Mouse (Mus musculus) forebrain, embryonic 16.5 days (tissue): ENCODE measurements around the gene Ttc33. TPM values are rescaled to one million over a fixed set of nuclear protein-coding genes. Genes with fewer than 3 reads are reported as not detected.

Experiments
- ATAC-seq: fragments of 200-750 bp; cut with Nextera tagmentation; 2 replicates; pipeline ENCODE4 v1.8.0; 2017; ENCODE audit warnings: mild to moderate bottlenecking, moderate library complexity
- H3K27ac ChIP-seq: fragments of 300-500 bp; sonication (generic); 2 replicates; pipeline ENCODE4 v1.5.1; 2014; ENCODE audit warnings: low read length, control low read depth
- H3K27me3 ChIP-seq: fragments of 300-500 bp; sonication (generic); replicated peaks from 2 replicates; pipeline ENCODE4 v1.6.1; 2014; ENCODE audit warnings: low read length; ENCODE audit not compliant: control insufficient read depth, insufficient read depth
- H3K36me3 ChIP-seq: fragments of 300-500 bp; sonication (generic); 2 replicates; pipeline ENCODE4 v1.6.1; 2014; ENCODE audit not compliant: control insufficient read depth, insufficient read depth
- H3K4me1 ChIP-seq: fragments of 300-500 bp; sonication (generic); replicated peaks from 2 replicates; pipeline ENCODE4 v1.6.1; 2014; ENCODE audit warnings: low read length; ENCODE audit not compliant: control insufficient read depth, insufficient read depth
- H3K4me2 ChIP-seq: fragments of 300-500 bp; sonication (generic); 2 replicates; pipeline ENCODE4 v1.6.1; 2014; ENCODE audit warnings: mild to moderate bottlenecking, low read length, control low read depth
- H3K4me3 ChIP-seq: fragments of 300-500 bp; sonication (generic); replicated peaks from 2 replicates; pipeline ENCODE4 v1.5.1; 2014; ENCODE audit warnings: mild to moderate bottlenecking, low read length, control low read depth
- H3K9ac ChIP-seq: fragments of 300-500 bp; sonication (generic); replicated peaks from 2 replicates; pipeline ENCODE4 v1.6.1; 2014; ENCODE audit warnings: low read depth, low read length, control low read depth
- H3K9me3 ChIP-seq: fragments of 300-500 bp; sonication (generic); 2 replicates; pipeline ENCODE4 v1.6.1; 2016; ENCODE audit warnings: low read length; ENCODE audit not compliant: control insufficient read depth
- WGBS: fragments of 180-500 bp; shearing (Covaris S2); extraction: QIAGEN DNeasy Blood & Tissue Kit; methylation state at CpG from one replicate; pipeline ENCODE4 v1.1.7; 2014; 5-methylcytosine and 5-hydroxymethylcytosine counted together
- polyA plus RNA-seq: library from polyadenylated mRNA; unstranded; fragments of >200 nt; fragmentation: Nextera tagmentation; extraction: Ambion mirVana; gene quantifications from 2 replicates; pipeline ENCODE4 v1.2.1, GENCODE M21; 2015

The Ttc33 gene
- polyA plus RNA-seq, 1 experiment from 2014 or later, result 64.6 TPM

DNA sequence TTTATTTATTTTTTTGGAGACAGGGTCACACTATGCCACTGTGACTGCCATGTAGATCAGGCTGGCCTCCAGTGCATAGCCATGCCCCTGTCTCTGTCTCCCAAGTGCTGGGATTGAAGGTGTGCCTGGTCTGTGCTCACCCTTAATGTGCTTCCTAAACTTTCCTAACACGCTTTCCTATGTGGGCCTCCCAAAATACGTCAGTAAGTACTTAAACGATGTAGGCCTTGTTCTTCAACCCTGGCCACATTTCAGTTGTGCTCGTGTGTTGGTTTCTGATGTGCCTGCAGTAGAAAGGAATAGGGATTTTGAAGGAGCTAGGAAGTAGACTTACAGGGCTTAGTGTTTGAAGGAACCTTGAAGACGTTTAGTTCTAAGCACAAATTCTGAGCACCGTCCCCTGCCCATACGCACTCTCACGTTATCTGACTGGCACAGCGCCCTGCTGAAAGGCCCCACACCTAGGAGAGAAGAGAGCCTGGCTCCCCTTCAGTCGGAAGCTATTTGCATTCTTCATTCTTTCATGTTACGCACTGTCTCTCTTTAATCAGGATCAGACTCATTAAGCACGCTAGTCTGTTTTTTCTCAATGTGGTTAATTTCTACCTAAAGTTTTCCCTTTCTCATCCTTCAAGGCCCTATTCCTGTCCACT, 20.1 kb upstream of the Ttc33 start:
- ATAC-seq, result no peak
- Histone ChIP-seq H3K4me2 (no peak overlapping the region), H3K9ac (no peak overlapping the region), H3K27me3 (no peaks in the 10 kb centered on the region), H3K4me3 (no peak overlapping the region), H3K4me1 (no peaks in the 10 kb centered on the region), H3K27ac (no peak overlapping the region), H3K9me3 (no peaks in the 10 kb centered on the region), H3K36me3 (peaks cover 8% of the 10 kb centered on the region)
- 63% methylated on average over 12 of the region's 12 CpGs for WGBS

DNA sequence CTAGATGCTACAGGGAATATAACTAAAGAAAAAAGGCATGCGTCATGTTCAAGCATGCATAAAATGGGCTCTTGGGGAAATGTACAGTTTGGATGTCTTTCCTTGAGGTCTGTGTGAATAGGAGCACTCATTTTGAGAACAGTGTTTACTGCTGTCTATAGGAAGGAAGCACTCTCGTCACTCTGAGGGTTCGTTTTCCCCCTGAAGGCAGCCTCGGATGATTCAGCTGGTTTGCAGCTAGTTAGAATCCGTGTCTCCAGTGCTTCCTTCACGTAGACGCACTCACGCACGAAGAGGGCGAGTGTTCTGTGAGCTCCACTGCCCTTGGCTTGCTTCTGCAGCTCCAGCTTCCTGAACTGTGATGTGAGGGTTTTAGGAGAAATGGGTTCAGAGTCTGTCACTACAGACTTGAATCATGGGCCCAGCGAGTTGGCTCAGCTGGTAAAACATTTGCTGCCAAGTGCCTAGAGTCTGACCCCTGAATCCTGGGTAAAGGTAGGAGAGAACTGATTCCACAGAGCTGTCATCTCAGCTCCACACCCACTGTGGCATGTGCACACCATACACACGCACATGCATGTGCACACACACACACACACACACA, 12.0 kb upstream of the Ttc33 start:
- H3K36me3 ChIP-seq, result peaks cover 18% of the 10 kb centered on the region
- no peak overlapping the region for H3K4me2 ChIP-seq
- no peak overlapping the region for H3K4me3 ChIP-seq
- H3K9me3 ChIP-seq, result no peaks in the 10 kb centered on the region
- H3K27ac ChIP-seq, result no peak overlapping the region
- H3K4me1 ChIP-seq, result no peaks in the 10 kb centered on the region
- H3K9ac ChIP-seq, result no peak overlapping the region
- WGBS, result 88% methylated on average over 12 of the region's 12 CpGs
- ATAC-seq, result no peak
- H3K27me3 ChIP-seq, result no peaks in the 10 kb centered on the region

GRCm38 (mm10) chr15:5184668-5185330, 526 bp upstream of the Ttc33 start:
- H3K27me3 ChIP-seq, result no peaks in the 10 kb centered on the region
- WGBS, result 45% methylated on average over 10 of the region's 11 CpGs
- H3K4me2 ChIP-seq, result peak overlapping the region; percentile 85
- H3K4me3 ChIP-seq, result peak overlapping the region; percentile 98
- H3K27ac ChIP-seq, result peak overlapping the region; percentile 83
- no peaks in the 10 kb centered on the region for H3K9me3 ChIP-seq
- H3K9ac ChIP-seq, result peak overlapping the region; percentile 87
- ATAC-seq, result peak; percentile 49
- no peaks in the 10 kb centered on the region for H3K36me3 ChIP-seq
- H3K4me1 ChIP-seq, result peaks cover 20% of the 10 kb centered on the region

DNA sequence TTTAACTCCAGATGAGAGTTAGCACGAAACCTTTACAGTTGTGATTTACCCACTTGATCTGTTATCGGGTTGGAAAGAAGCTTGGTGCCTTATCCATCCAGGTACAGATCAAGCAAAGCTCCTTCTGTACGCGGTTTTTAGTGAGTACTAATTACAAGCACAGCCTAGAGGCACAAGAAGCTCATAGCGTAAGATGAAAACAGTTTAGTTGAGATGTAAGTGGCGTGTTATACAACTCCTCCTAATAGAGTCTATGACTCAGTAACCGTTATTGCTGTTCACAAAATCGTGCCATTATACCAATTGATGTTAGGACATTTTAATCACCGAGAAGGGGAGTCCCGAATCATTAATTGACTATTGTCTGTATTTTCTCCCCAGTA, 959 bp downstream of the Ttc33 start:
- peak overlapping the region; percentile 87 for H3K9ac ChIP-seq
- peak overlapping the region; percentile 98 for H3K4me3 ChIP-seq
- ATAC-seq, result 0 out of 2 replicates have a peak, but pooled peaks have one; percentile 4
- H3K4me2 ChIP-seq, result peak overlapping the region; percentile 85
- no peaks in the 10 kb centered on the region for H3K9me3 ChIP-seq
- no peaks in the 10 kb centered on the region for H3K27me3 ChIP-seq
- H3K4me1 ChIP-seq, result peaks cover 20% of the 10 kb centered on the region
- H3K36me3 ChIP-seq, result no peaks in the 10 kb centered on the region
- 26% methylated on average over 10 of the region's 10 CpGs for WGBS
- H3K27ac ChIP-seq, result no peak overlapping the region; the same call in 1 of the 2 replicates

GRCm38 (mm10) chr15:5187116-5187515, 1.8 kb downstream of the Ttc33 start:
- no peaks in the 10 kb centered on the region for H3K27me3 ChIP-seq
- H3K4me3 ChIP-seq, result no peak overlapping the region
- H3K36me3 ChIP-seq, result no peaks in the 10 kb centered on the region
- H3K4me1 ChIP-seq, result peaks cover 20% of the 10 kb centered on the region
- no peak overlapping the region for H3K9ac ChIP-seq
- no peaks in the 10 kb centered on the region for H3K9me3 ChIP-seq
- ATAC-seq, result no peak
- WGBS, result 50% methylated on average over 3 of the region's 4 CpGs
- H3K4me2 ChIP-seq, result no peak overlapping the region
- H3K27ac ChIP-seq, result no peak overlapping the region

GRCm38 (mm10) chr15:5188029-5188428, 2.7 kb downstream of the Ttc33 start:
- H3K4me3 ChIP-seq, result no peak overlapping the region
- 100% methylated on average over 1 of the region's 1 CpGs for WGBS

DNA sequence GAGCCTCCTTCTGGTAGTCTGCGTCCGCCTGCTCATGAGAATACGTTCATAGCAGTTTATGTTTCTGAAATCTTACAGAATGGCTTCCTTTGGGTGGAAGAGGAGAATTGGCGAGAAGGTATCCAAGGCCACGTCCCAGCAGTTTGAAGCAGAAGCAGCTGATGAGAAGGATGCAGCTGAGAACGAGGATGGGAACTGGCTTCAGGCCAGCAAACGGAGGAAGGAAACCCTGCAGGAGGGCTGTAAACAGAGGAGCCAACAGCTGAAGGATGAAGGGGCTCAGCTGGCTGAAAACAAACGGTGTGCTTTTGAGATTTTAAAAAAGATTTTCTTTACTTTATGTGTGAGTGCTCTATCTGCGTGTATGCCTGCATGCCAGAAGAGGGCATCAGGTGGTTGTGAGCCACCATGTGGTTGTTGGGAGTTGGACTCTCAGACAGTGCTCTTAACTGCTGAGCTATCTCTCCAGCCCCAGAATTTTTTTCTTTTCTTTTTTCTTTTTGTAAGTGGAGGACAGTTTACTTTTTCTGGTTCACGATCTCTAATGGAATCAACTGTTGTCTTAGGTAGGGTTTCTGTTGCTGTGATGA, 4.3 kb downstream of the Ttc33 start:
- Histone ChIP-seq H3K36me3 (no peaks in the 10 kb centered on the region), H3K27ac (no peak overlapping the region), H3K4me3 (no peak overlapping the region), H3K4me2 (no peak overlapping the region), H3K4me1 (peaks cover 15% of the 10 kb centered on the region), H3K9ac (no peak overlapping the region), H3K9me3 (no peaks in the 10 kb centered on the region), H3K27me3 (no peaks in the 10 kb centered on the region)
- 67% methylated on average over 10 of the region's 10 CpGs for WGBS
- ATAC-seq, result no peak

More at GRCm38 (mm10) chr15:5188029-5188428, 2.7 kb downstream of the Ttc33 start:
- no peaks in the 10 kb centered on the region for H3K27me3 ChIP-seq
- no peak for ATAC-seq
- H3K4me1 ChIP-seq, result peaks cover 20% of the 10 kb centered on the region
- H3K36me3 ChIP-seq, result no peaks in the 10 kb centered on the region
- no peak overlapping the region for H3K27ac ChIP-seq
- no peak overlapping the region for H3K9ac ChIP-seq
- no peak overlapping the region for H3K4me2 ChIP-seq
- H3K9me3 ChIP-seq, result no peaks in the 10 kb centered on the region

- peak; percentile 10; the same call in 1 of the 2 replicates for ATAC-seq
- no peaks in the 10 kb centered on the region for H3K4me1 ChIP-seq
- 82% methylated on average over 3 of the region's 3 CpGs for WGBS
These were observed 8.5 kb downstream of the Ttc33 start for GRCm38 (mm10) chr15:5193833-5194232.

DNA sequence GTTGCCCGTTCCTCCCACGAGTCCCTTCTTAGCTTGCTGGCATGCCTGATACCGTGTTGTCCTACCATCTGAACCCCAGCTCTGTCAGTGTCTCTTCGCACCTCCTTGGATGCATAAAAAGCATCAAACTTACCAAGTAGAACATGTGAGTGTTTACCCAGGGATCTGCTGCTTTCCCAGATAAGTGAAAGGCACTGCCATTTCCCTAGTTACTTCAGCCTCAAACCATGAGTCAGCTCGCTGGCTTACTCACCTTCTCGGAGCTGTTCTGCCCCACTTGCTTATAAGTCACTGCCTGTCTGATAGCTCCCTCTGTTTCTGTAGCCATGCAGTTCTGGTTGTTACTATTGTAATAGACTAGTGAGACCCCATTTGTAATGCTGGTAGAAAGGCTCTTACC, 9.1 kb downstream of the Ttc33 start:
- H3K4me1 ChIP-seq, result no peaks in the 10 kb centered on the region
- H3K27me3 ChIP-seq, result no peaks in the 10 kb centered on the region
- H3K4me2 ChIP-seq, result no peak overlapping the region
- H3K36me3 ChIP-seq, result no peaks in the 10 kb centered on the region
- no peak overlapping the region for H3K27ac ChIP-seq
- no peaks in the 10 kb centered on the region for H3K9me3 ChIP-seq
- WGBS, result 95% methylated on average over 6 of the region's 6 CpGs
- ATAC-seq, result no peak
- H3K4me3 ChIP-seq, result no peak overlapping the region
- no peak overlapping the region for H3K9ac ChIP-seq

More at GRCm38 (mm10) chr15:5193833-5194232, 8.5 kb downstream of the Ttc33 start:
- no peaks in the 10 kb centered on the region for H3K9me3 ChIP-seq
- no peak overlapping the region for H3K27ac ChIP-seq
- H3K4me3 ChIP-seq, result no peak overlapping the region
- no peaks in the 10 kb centered on the region for H3K27me3 ChIP-seq
- no peak overlapping the region for H3K4me2 ChIP-seq
- no peak overlapping the region for H3K9ac ChIP-seq
- no peaks in the 10 kb centered on the region for H3K36me3 ChIP-seq
